Mouse (Mus musculus) CH12.LX (cell line): ENCODE data around the gene 1700017B05Rik.

Source experiments
- CHD2 ChIP-seq: IDR thresholded peaks from 2 replicates; pipeline ENCODE4 v1.6.1; 2011; ENCODE audit warnings: low read length, improper control_type of control experiment
- CTCF ChIP-seq, 2 experiments: IDR thresholded peaks in 1 of 2; conservative IDR thresholded peaks in 1 of 2; 2 replicates each; pipeline ENCODE4 v1.5.1; 2011 to 2012; ENCODE audit warnings: low read depth in 2 of 2, low read length in 2 of 2, improper control_type of control experiment in 1 of 2, inconsistent platforms in 1 of 2, mild to moderate bottlenecking in 1 of 2, moderate library complexity in 1 of 2
- EP300 ChIP-seq: IDR thresholded peaks from 2 replicates; pipeline ENCODE4 v1.6.1; 2011; ENCODE audit warnings: low read length, improper control_type of control experiment
- MAZ ChIP-seq: IDR thresholded peaks from 2 replicates; pipeline ENCODE4 v1.6.1; 2012; ENCODE audit warnings: low read depth, mild to moderate bottlenecking, inconsistent platforms, low read length, improper control_type of control experiment, moderate library complexity
- MXI1 ChIP-seq: IDR thresholded peaks from 2 replicates; pipeline ENCODE4 v1.6.1; 2011; ENCODE audit warnings: mild to moderate bottlenecking, low read depth, low read length, improper control_type of control experiment
- POLR2A ChIP-seq: IDR thresholded peaks from 2 replicates; pipeline ENCODE4 v1.6.1; 2011; ENCODE audit warnings: low read depth, mild to moderate bottlenecking, improper control_type of control experiment, low read length
- POLR2AphosphoS2 ChIP-seq: IDR thresholded peaks from 2 replicates; pipeline ENCODE4 v1.6.1; 2011; ENCODE audit warnings: low read depth, low read length, improper control_type of control experiment
- SMC3 ChIP-seq: IDR thresholded peaks from 2 replicates; pipeline ENCODE4 v1.6.1; 2011; ENCODE audit warnings: low read depth, low read length, improper control_type of control experiment
- UBTF ChIP-seq: IDR thresholded peaks from 2 replicates; pipeline ENCODE4 v1.6.1; 2012; ENCODE audit warnings: low read depth, mild to moderate bottlenecking, inconsistent platforms, low read length, improper control_type of control experiment, moderate library complexity
- USF2 ChIP-seq: conservative IDR thresholded peaks from 2 replicates; pipeline ENCODE4 v1.6.1; 2011; ENCODE audit warnings: low read depth, low read length, improper control_type of control experiment
- ZNF384 ChIP-seq: IDR thresholded peaks from 2 replicates; pipeline ENCODE4 v1.6.1; 2012; ENCODE audit warnings: low read depth, low read length, improper control_type of control experiment, inconsistent platforms

- TF ChIP-seq CTCF (conservative IDR thresholded peaks at IDR 0.05 in 1 of 2, IDR thresholded peaks at IDR 0.05 in 1 of 2; ENCODE audit: low read depth in 2 of 2, low read length in 2 of 2) (no peak), POLR2A (no peak), SMC3 (no peak), POLR2AphosphoS2 (no peak), MXI1 (no peak), EP300 (no peak), CHD2 (no peak), UBTF (no peak), ZNF384 (no peak), USF2 (no peak), MAZ (no peak)
Measured at GRCm38 (mm10) chr9:57225780-57226627, 36.4 kb downstream of the 1700017B05Rik start.
